Mouse (Mus musculus) B cell, adult 2 months (primary cell): ENCODE data around the gene BC048562.
A peak's percentile ranks its signal among the peaks of the same experiment; 100 is the strongest.

Experiments used
- DNase-seq, 2 experiments: peaks; one replicate each; pipeline ENCODE4 v3.0.0; 2022

Gene BC048562

GRCm38 (mm10) chr9:108451519-108452160, 15.4 kb downstream of the BC048562 start:
- DNase-seq: no peak

DNA sequence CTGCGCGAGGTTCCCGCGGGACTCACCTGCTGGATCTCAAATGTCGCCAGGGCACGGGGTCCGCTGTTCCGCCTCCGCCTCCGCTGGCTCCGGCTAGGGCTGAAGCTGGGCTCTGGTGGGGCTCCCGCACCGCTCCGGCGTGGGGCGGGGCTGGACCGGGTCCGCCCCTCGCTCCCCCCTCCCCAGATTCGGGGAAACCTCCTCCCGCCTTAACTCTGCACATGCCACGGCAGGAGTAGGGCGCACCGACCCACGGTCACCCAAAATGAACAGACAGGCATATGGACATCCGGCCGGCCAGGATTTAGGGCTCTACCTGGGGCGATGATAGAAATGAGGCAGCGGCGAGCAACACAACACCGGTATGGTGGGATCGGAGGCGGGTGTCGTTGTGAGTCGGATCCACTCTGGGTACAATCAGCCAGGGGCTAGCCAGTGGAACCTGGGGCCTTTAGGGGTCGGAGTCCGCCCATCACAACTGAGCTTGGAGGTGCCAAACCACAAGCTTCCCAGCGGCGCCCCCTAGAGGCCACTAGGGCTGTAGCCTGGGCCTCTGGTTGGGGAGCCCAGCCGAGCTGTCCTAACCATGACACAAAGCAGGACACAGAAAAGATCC, 16.1 kb downstream of the BC048562 start:
- DNase-seq: peak; percentile 92 to 93

DNA sequence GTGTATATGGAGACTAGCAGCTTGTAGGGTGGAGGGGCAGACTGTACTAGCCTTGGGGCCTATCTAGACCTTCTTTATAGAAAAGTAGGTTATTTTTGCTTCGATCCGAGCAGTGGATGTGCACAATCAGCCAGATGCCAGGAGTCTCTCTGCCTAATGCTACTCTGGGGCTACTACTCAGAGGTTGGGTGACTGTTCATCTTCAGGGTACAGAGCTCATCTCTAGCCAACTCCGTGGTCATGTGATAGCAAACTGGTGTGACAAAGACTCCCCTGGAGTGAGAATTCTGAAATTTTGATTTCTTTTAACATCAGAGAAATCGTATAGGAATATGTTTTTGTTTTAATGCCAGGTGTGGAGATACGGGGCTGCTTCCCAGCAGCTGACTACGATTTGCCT, 16.6 kb downstream of the BC048562 start:
- DNase-seq: no peak

DNA sequence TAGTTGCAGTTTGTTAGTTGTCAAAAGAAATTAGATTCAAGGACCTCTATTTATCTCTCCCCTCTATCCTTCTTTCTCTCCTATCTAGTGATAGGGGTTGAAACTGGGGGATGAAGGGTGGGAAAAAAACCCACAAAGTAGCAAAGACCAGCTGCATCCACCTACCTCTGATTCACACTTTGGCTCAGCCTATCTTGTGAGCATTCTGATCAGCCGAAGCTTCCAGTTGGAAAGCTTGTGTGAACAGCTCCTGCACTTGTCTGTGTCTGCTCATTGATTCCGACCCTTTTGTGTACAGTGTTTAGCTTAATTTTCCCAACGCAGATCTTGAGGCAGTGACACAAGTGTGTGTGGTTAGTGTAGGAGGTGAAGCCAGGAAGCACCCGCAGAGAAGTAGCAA, 17.2 kb downstream of the BC048562 start:
- DNase-seq: no peak

DNA sequence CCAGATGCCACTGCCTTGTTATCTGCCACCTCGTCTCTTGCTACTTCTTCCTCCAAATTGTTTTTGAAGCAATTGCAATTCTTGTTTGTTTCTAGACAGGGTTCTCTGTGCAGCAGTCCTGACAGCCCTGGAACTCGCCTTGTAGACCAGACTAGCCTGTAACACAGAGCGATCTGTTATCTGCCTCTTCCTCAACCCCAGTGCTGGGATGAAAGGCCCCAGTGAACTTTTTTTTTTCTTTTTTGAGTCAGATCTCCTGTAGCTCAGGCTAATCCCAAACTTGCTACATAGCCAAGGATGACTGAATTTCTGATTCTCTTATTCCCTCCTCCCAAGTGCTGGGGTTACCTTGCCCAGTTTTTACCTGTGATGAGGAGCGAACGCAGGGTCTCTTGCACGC, 18.1 kb downstream of the BC048562 start:
- no peak for DNase-seq

DNA sequence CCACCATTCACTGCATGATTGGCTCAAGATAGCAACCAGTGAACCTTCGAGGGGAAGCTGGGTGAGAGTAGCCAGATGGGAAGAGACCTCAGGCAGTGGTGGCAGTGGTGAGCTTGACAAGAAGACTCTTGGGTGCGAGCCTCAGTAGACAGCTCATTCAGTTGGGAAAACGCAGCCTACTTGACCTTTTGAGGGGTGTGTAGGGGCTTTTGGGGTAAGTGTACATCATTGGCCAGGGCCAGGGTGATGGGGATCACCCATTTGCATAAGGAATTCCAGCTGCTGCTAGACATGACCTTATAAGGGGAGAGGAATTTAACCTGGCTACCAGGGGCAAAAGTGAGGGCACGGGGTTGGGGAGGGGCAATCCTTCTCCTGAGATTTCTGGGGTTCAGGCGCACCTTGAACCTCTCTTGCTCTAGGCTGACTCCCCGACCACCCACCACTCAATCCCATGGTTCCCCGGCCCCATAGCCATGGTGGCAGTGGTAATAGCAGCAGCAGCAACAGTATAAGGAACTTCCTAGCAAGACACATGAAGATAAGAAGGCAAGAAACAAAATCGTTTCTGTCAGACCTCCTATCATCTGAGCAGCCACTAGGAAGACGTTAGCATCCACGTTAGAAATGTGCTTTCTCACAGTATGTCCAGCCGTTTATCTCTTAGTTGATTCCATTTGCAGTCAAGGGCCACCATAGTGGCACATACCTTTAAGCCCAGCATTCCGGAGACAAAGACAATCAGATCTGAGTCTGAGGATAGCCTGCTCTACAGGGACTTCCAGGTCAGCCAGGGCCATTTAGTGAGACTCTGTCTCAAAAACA, 19.7 kb downstream of the BC048562 start:
- no peak for DNase-seq

DNA sequence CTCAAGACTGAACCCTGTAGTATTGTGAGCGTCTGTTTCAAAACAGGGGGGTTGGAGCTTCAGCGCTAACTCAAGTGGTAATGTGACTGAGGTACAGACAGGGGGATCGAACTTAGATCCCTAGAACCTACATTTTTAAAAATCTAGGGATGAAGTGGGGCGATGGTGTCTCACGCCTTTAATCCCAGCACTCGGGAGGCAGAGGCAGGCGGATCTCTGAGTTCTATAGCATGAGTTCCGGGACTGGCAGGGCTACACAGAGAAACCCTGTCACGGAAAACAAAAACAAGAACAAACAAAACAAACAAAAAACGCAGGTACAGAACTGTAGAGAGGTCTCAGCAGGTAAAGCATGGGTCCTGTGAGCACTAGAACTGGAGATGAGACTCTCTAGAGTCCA, 20.7 kb downstream of the BC048562 start:
- DNase-seq: no peak

DNA sequence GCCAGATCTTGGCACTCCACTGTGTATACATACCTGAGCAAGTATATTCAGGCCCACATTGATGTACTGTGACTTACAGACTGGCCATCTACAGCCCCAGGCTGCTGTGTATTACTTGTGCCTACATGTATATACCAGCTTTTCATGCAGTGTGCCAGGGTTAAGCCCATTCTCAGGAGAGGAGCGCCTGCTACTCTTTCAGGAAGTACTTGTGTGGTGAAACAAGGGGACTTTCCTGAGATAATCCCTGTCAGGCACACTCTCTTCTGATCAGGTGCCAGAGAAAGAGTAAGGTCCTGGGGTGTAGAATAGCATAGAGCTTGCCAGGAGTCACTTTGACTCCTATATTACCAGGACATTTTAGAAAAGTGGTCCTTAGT, 23.6 kb downstream of the BC048562 start:
- DNase-seq: no peak

DNA sequence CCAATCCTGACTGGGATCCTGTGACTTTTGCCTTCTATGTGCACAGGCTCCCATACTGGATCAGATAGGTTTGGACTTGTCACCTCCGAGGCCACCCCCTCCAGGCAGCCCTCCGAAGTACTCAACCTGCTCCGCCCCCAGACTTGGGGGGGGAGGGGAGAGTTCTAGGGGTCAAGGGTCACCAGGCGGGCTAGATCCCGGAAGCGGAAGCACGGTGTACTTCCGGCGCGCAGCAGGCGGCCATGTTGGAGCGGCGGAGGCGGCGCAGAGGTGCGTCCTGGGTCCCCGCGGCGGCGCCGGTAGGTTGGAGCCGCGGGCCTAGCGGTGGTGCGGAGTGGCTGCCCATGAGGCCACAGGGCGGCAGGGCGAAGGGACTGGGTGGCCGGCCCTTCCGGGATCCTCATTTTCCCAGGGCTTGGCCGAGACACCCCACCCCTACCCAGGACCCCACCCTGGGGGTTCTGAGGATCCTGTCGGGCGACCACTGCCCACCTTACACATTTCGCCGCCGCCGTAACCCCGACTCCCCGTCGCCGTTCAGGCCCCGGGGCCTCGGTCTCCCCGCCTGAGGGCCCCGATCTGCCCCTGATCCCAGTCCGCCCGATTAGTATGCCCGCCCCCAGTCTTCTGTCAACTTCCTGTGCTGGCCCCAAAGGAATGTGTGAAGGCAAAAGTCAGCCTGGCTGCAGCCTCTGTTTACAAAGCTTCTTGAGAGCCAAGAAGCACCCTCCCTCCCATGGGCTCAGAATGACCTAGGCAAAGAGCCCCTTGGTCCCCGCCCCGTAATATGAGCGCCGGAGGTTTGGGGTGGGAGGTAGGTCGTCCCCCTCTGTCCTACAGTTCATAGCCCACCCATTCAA, 24.3 kb downstream of the BC048562 start, which contains the start of gene Ccdc71:
Gene Ccdc71, plus strand, starts transcription at position 209 of the 860 bp plus-strand sequence.
- peak; percentile 89 for DNase-seq

DNA sequence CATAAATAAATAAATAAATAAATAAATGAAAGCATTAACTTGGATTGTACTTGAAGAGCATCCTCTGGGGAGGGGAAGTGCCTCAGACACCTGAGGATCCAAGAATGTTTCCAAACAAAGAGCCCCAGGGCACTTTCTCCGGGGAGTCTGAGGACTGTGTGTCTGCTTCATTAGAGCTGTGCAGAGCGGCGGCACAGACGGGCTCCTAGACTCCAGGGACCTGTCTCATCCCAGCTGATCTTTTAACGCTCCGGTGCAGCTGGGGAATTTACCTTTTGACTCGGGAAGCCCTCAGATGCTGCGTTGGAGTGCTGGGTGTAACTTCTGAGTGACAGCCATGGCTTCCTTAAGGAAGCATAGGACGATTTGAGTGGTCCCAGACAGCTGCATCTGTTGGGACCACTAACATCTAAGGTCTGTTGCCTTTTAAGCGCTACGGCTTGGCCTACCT, 24.9 kb downstream of the BC048562 start, which contains the start of gene Klhdc8b:
Gene Klhdc8b, minus strand, starts transcription at position 401 of the 451 bp plus-strand sequence.
- no peak for DNase-seq

DNA sequence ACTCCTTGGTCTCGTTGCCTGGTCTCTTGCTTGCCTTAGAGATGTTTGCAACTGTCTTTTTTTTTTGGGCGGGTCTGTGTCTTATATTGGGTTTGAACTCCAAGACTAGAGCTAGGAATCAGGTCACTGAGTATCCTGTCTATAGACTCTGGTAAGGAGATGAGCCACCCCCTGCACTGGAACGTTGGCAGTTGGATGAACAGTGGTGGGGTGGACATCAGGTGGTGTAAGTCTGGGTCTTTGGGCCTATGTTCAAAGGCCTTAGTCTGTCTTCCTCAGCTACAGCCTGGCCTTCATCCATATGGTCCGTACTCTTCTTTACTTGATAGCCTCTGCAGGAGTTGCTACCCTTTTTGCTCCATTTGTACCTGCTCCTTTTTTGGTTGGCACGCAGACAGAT, 25.4 kb downstream of the BC048562 start:
- DNase-seq: no peak

DNA sequence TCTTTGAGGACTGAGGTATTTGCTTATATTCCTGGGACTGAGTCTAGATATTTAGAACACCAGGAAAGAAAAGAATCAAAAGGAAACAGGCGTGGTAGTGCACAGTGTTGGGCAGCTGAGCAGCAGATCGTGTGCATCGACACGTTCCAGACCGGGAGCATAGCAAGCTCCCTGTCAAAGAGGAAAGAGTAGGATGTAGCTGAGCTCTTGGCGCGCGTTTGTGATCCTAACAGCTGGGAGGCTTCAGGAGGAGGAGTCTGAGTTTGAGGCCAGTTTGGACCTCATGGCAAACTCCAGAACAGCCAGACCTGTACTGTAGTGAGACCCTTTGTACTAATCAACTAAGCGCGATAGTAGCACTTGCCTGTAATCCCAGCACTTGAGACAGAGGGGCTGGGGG, 25.9 kb downstream of the BC048562 start:
- no peak for DNase-seq

DNA sequence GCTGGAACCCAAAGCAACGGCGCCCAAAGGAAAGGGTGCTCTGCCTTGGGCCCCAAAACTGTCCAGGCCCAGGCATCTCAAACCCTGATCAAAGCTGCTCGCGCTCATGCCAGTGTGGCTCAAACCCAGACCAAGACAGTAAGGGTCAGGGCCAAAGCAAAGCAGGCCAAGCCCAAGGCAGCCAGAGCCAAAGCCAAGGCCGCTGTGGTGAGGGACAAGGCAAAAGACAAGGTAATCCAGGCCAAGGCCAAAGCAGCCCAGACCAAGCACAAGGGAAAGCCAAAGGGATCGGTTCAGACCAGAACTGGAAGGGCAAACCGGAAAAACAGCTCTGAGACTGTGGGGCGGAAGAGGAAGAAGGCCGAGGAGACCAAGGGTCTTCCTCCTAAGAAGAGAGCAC, 27.4 kb downstream of the BC048562 start:
- DNase-seq: no peak

DNA sequence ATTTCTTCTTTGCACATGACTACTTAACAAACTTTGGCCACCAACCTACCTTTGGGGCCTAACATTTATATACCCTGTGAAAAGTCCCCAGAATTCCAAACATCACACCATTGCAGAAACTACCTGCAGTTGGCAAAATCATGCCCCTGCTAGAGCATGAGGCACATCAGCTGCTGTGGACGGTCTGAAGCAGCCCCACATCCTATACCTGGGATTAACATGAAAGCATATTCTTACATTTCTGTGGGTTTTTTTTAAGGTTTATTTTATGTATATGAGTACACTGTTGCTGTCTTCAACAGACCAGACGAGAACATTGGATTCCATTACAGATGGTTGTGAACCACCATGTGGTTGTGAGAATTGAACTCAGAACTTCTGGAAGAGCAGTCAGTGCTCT, 29.9 kb downstream of the BC048562 start:
- no peak for DNase-seq

DNA sequence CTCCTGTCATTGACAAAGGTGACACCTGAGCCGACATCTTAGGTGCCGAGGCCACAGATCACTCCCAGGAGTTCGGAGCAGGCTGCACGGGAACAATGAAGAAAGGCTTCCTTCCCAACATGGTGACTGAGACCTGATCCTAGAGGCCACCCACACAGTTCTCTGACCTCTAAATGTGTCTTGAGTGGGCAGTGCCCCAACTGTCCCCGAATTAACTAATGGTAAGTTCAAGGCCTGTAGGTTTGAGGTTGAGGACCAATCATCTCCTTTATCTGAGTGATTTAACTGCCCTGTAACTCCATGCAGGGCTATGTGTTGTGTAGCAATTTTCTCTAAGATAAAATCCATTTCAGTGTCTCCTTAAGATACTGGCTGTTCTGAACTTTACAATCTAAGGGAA, 33.1 kb downstream of the BC048562 start:
- no peak for DNase-seq

DNA sequence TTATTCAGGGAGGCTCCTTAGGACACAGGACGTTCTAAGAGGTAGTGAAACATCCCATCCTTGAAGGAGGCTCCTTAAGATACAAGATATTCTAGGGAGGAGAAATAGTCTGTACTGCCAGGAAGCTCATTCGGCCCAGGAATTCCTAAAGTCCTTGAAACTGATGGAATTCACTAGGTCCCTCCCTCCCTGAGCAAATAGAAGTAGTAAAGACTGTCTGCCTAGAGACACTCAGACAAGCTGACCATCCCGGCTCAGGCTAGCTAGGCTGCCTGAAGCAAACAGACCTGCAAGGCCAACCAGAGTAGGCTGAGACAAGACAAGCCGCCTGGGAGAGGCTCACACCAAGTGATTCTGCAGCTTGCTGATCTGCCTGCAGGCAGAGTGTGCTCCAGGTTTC, 33.6 kb downstream of the BC048562 start:
- no peak for DNase-seq

DNA sequence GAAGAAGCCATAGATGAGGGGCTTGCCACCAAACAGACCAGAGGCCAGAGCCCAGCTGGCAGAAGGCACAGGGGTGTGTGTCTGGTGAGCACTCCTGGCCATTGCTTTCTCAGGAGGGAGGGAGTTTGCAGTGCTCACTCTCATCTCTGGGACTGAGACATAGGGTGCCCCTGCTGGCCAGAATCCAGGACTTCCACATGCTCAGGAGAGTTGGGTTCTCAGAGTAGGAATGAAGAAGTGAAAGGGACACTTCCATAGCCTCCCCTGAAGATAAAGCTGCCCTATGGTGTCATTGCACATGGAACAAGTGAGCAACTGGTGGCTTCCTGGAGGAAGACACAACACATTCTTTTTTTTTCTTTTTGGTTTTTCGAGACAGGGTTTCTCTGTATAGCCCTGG, 38.2 kb downstream of the BC048562 start:
- DNase-seq: no peak

GRCm38 (mm10) chr9:108478638-108479156, 42.4 kb downstream of the BC048562 start:
- no peak for DNase-seq

GRCm38 (mm10) chr9:108479241-108479640, 43.0 kb downstream of the BC048562 start:
- no peak for DNase-seq

DNA sequence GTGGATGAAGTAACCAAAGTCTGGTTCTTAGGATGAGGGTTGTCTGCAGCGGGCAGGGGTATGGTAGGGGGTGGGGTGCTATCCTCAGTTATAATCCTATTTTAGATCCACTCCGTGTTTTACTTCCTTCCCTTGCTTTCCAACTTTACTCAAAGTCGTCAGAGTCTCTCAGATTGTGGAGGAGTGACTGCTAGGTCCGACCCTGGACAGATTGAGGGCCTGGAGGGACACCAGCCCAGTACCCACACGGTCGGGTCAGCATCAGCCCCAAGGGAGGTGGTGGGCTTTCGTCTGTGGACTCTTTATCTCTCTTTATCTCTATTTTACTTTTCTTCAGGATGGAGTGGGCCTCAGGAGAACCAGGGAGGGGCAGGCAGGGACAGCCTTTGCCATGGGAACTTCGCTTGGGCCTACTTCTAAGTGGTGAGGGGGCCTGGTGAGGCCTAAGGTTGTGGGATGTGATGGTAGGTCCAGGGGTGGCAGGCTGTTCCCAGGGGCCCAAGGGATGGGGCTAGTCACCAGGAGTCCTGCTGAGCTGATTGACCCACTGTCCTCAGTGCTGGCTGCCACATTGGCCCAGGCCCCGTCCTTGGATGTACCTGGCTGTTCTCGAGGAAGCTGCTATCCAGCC, 43.6 kb downstream of the BC048562 start, which contains the start of gene Lamb2:
Gene Lamb2, plus strand, starts transcription at position 16 of the 631 bp plus-strand sequence.
- DNase-seq: no peak

- DNase-seq: no peak
Measured at GRCm38 (mm10) chr9:108480813-108481519, 44.7 kb downstream of the BC048562 start.
